Mouse (Mus musculus): ENCODE measurements around the gene Crygc. TPM values are rescaled to one million over a fixed set of nuclear protein-coding genes. Genes with fewer than 3 reads are reported as not detected.
"Not testable (repeated sequence)": the region's sequence is repeated elsewhere in the genome, so short reads cannot be mapped to it uniquely, and the experiment has no call there.

Crygc gene
- polyA plus RNA-seq, 1 experiment from 2014 or later = not detected

GRCm38 (mm10) chr1:65096953-65097352, 23.5 kb upstream of the Crygc start:
- Histone ChIP-seq H3K36me3 (replicated peaks) (no peaks in the 10 kb centered on the region), H3K4me2 (no peak overlapping the region), H3K27ac (no peak overlapping the region), H3K4me1 (no peaks in the 10 kb centered on the region), H3K9ac (no peak overlapping the region), H3K9me3 (no peaks in the 10 kb centered on the region), H3K27me3 (no peaks in the 10 kb centered on the region), H3K4me3 (replicated peaks) (no peak overlapping the region)
- no peak for ATAC-seq (ENCODE audit: low FRiP score)
- WGBS = 86% methylated on average over 3 of the region's 3 CpGs

- H3K36me3 ChIP-seq (replicated peaks) = no peaks in the 10 kb centered on the region
- no peak overlapping the region for H3K9ac ChIP-seq
- H3K4me3 ChIP-seq (replicated peaks) = no peak overlapping the region
- no peak overlapping the region for H3K4me2 ChIP-seq
- H3K4me1 ChIP-seq = no peaks in the 10 kb centered on the region
- no peaks in the 10 kb centered on the region for H3K27me3 ChIP-seq
- ATAC-seq (ENCODE audit: low FRiP score) = no peak
- H3K9me3 ChIP-seq = no peaks in the 10 kb centered on the region
- 90% methylated on average over 3 of the region's 3 CpGs for WGBS
- no peak overlapping the region for H3K27ac ChIP-seq
Measured at GRCm38 (mm10) chr1:65091566-65091965, 18.1 kb upstream of the Crygc start.

- no peaks in the 10 kb centered on the region for H3K36me3 ChIP-seq (replicated peaks)
- H3K9me3 ChIP-seq = no peaks in the 10 kb centered on the region
- H3K4me1 ChIP-seq = no peaks in the 10 kb centered on the region
- H3K4me3 ChIP-seq (replicated peaks) = no peak overlapping the region
- H3K9ac ChIP-seq = no peak overlapping the region
- ATAC-seq (ENCODE audit: low FRiP score) = no peak
- H3K27me3 ChIP-seq = no peaks in the 10 kb centered on the region
- 79% methylated on average over 2 of the region's 2 CpGs for WGBS
- H3K4me2 ChIP-seq = no peak overlapping the region
- H3K27ac ChIP-seq = no peak overlapping the region
Measured at GRCm38 (mm10) chr1:65090370-65090769, 16.9 kb upstream of the Crygc start.

GRCm38 (mm10) chr1:65088567-65089356, 15.3 kb upstream of the Crygc start:
- no peak for ATAC-seq (ENCODE audit: low FRiP score)
- Histone ChIP-seq H3K4me2 (no peak overlapping the region), H3K4me1 (no peaks in the 10 kb centered on the region), H3K9ac (no peak overlapping the region), H3K27ac (no peak overlapping the region), H3K27me3 (no peaks in the 10 kb centered on the region), H3K36me3 (replicated peaks) (no peaks in the 10 kb centered on the region), H3K4me3 (replicated peaks) (no peak overlapping the region), H3K9me3 (no peaks in the 10 kb centered on the region)
- 84% methylated on average over 6 of the region's 6 CpGs for WGBS

- H3K27me3 ChIP-seq = no peaks in the 10 kb centered on the region
- H3K9ac ChIP-seq = no peak within 1 kb of the TSS
- no peak within 1 kb of the TSS for H3K4me3 ChIP-seq (replicated peaks)
- ATAC-seq (ENCODE audit: low FRiP score) = no peak
- no peaks in the 10 kb centered on the region for H3K9me3 ChIP-seq
- H3K36me3 ChIP-seq (replicated peaks) = no peaks in the 10 kb centered on the region
- 21% methylated on average over 7 of the region's 7 CpGs for WGBS
- H3K4me2 ChIP-seq = no peak within 1 kb of the TSS
- no peak within 1 kb of the TSS for H3K27ac ChIP-seq
- H3K4me1 ChIP-seq = peaks cover 5% of the 10 kb centered on the region
Measured at GRCm38 (mm10) chr1:65082188-65082587, 8.7 kb upstream of the Crygc start, which contains the start of gene Crygb. Gene Crygb (minus strand): TSS chr1:65082288.

- Histone ChIP-seq H3K9me3 (no peaks in the 10 kb centered on the region), H3K4me3 (replicated peaks) (no peak overlapping the region), H3K36me3 (replicated peaks) (no peaks in the 10 kb centered on the region), H3K4me2 (no peak overlapping the region), H3K9ac (no peak overlapping the region), H3K4me1 (no peaks in the 10 kb centered on the region), H3K27me3 (no peaks in the 10 kb centered on the region), H3K27ac (no peak overlapping the region)
- 23% methylated on average over 5 of the region's 5 CpGs for WGBS
- ATAC-seq (ENCODE audit: low FRiP score) = no peak
Measured at GRCm38 (mm10) chr1:65075607-65076006, 2.1 kb upstream of the Crygc start.

- H3K4me3 ChIP-seq (replicated peaks) = no peak overlapping the region
- H3K4me1 ChIP-seq = no peaks in the 10 kb centered on the region
- no peak overlapping the region for H3K27ac ChIP-seq
- no peaks in the 10 kb centered on the region for H3K27me3 ChIP-seq
- no peaks in the 10 kb centered on the region for H3K9me3 ChIP-seq
- no peak overlapping the region for H3K9ac ChIP-seq
- H3K4me2 ChIP-seq = no peak overlapping the region
- H3K36me3 ChIP-seq (replicated peaks) = no peaks in the 10 kb centered on the region
- no peak for ATAC-seq (ENCODE audit: low FRiP score)
Measured at GRCm38 (mm10) chr1:65067842-65068241, 5.6 kb downstream of the Crygc start.

GRCm38 (mm10) chr1:65064201-65064600, 9.3 kb downstream of the Crygc start:
- 79% methylated on average over 15 of the region's 15 CpGs for WGBS
- Histone ChIP-seq H3K9ac (no peak overlapping the region), H3K4me1 (no peaks in the 10 kb centered on the region), H3K4me2 (no peak overlapping the region), H3K27me3 (no peaks in the 10 kb centered on the region), H3K9me3 (no peaks in the 10 kb centered on the region), H3K4me3 (replicated peaks) (no peak overlapping the region), H3K27ac (no peak overlapping the region), H3K36me3 (replicated peaks) (no peaks in the 10 kb centered on the region)
- ATAC-seq (ENCODE audit: low FRiP score) = no peak

- Histone ChIP-seq H3K9ac (no peak within 1 kb of the TSS), H3K4me3 (replicated peaks) (no peak within 1 kb of the TSS), H3K27ac (no peak within 1 kb of the TSS), H3K4me2 (no peak within 1 kb of the TSS), H3K4me1 (no peaks in the 10 kb centered on the region), H3K9me3 (no peaks in the 10 kb centered on the region), H3K36me3 (replicated peaks) (no peaks in the 10 kb centered on the region), H3K27me3 (no peaks in the 10 kb centered on the region)
- WGBS = 49% methylated on average over 8 of the region's 8 CpGs
- no peak for ATAC-seq (ENCODE audit: low FRiP score)
Measured at GRCm38 (mm10) chr1:65063352-65063751, 10.1 kb downstream of the Crygc start, which contains the start of gene Crygd. Gene Crygd (minus strand): TSS chr1:65063452.

- no peak for ATAC-seq (ENCODE audit: low FRiP score)
- Histone ChIP-seq H3K27me3 (0 out of 2 replicates have a peak, but pooled peaks cover 6% of the 10 kb centered on the region), H3K9ac (no peak overlapping the region), H3K9me3 (no peaks in the 10 kb centered on the region), H3K27ac (no peak overlapping the region), H3K36me3 (replicated peaks) (no peaks in the 10 kb centered on the region), H3K4me1 (peaks cover 12% of the 10 kb centered on the region), H3K4me2 (no peak overlapping the region), H3K4me3 (replicated peaks) (no peak overlapping the region)
- 37% methylated on average over 2 of the region's 2 CpGs for WGBS
Measured at GRCm38 (mm10) chr1:65052140-65052539, 21.3 kb downstream of the Crygc start.

- Histone ChIP-seq H3K4me3 (replicated peaks) (no peak overlapping the region), H3K27ac (no peak overlapping the region), H3K4me1 (peaks cover 12% of the 10 kb centered on the region), H3K36me3 (replicated peaks) (no peaks in the 10 kb centered on the region), H3K9ac (no peak overlapping the region), H3K9me3 (no peaks in the 10 kb centered on the region), H3K4me2 (no peak overlapping the region), H3K27me3 (0 out of 2 replicates have a peak, but pooled peaks cover 6% of the 10 kb centered on the region)
- ATAC-seq (ENCODE audit: low FRiP score) = no peak
- 53% methylated on average over 7 of the region's 7 CpGs for WGBS
Measured at GRCm38 (mm10) chr1:65051696-65052095, 21.8 kb downstream of the Crygc start.

GRCm38 (mm10) chr1:65050952-65051351, 22.5 kb downstream of the Crygc start, which contains the start of gene Cryge:
Gene Cryge (minus strand): TSS chr1:65051149.
- H3K27ac ChIP-seq; H3K9me3 ChIP-seq; H3K27me3 ChIP-seq; H3K4me2 ChIP-seq; H3K4me3 ChIP-seq (replicated peaks); ATAC-seq (ENCODE audit: low FRiP score); H3K9ac ChIP-seq; H3K36me3 ChIP-seq (replicated peaks): not testable (repeated sequence)
- 40% methylated on average over 11 of the region's 12 CpGs for WGBS
- H3K4me1 ChIP-seq = peaks cover 12% of the 10 kb centered on the region

GRCm38 (mm10) chr1:65048781-65049180, 24.7 kb downstream of the Crygc start:
- Histone ChIP-seq H3K4me1 (peaks cover 12% of the 10 kb centered on the region), H3K9me3 (no peaks in the 10 kb centered on the region), H3K36me3 (replicated peaks) (no peaks in the 10 kb centered on the region), H3K9ac (no peak overlapping the region), H3K27ac (no peak overlapping the region), H3K4me2 (no peak overlapping the region), H3K4me3 (replicated peaks) (no peak overlapping the region), H3K27me3 (0 out of 2 replicates have a peak, but pooled peaks cover 6% of the 10 kb centered on the region)
- WGBS = 60% methylated on average over 12 of the region's 12 CpGs
- ATAC-seq (ENCODE audit: low FRiP score) = no peak

All from forebrain, embryonic 12.5 days (tissue).